Mouse (Mus musculus): ENCODE measurements at regions not wholly inside any gene's neighbourhood (a gene's known extent, or its start where the extent isn't known, plus 50 kb on each side); places are given as distances from the start of the nearest gene placed in this dataset.

DNA sequence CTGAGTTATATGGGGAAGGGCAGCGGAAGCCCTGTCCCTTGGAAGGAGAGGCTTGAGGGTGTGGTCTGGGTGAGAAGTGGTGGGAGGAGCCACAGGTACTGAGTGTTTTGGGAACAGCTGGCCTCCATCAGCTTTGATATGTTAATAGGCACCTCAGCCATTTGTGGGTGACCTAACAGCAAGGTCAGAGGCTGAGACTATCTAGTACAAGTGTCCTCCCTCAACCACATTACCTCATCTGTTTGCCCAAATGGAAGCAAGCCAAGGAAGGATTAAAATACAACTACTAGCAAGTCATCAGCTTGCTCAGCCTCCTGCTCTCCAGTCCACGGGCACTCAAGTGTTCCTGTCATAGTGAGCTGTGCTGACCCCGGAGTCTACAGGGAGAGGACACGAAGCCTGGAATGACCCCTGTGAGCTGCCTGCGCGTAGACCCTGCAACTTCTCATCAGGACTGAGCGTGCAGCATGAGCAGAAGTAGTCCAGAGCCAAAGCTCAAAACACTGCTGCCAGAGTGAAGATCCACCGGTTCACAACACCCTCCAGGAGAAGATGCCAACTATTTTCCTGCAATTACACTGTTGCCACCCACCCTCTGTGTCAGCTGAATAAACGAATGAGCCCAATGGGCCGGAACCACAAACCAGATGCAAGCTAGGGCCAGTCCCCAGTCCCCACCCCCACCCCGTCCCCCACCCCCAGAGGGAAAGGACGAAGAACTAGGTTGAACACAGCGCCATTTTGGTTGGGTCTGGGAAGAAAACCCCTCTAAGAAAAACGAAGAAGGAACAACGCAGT lies 239.6 kb downstream of the Qk start:
- no peak for DNase-seq (ENCODE audit: low spot score)

DNA sequence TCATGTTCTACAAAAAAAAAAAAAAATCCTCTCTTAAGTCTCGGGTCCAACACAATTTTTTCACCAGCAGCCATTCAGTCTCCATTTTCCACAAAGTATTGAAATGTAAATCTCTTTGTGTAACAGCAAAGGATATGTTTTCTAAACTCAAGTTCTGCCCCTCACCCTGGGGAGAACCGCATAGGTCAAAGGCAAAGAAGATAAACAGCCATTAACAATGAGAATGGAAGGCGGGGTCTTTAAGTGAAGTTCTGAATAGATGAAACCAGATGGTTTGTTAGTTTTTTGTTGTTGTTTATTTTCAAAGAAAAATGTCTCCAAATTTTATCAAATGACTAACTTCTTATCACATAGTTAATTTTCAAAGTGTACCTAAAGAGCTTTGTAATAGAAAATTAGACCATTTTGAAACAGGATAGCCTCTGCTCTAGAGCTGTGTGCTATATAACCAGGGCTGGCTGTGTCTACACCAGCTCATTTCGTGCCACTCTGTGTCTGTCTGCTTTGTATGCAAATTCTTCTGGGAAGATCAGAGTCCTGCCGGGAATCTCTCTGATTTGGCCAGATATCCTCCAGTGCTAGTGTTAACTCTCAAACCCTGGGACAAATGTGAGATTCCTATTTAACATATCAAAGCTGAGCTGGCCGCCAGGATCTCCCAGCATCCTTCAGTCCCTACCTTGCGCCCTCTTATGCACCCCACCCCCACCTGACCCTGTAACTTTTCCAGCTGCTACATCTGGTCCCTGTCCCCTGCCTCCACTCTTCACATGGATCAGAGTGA lies 240.9 kb downstream of the Qk start:
- DNase-seq (ENCODE audit: low spot score): no peak

DNA sequence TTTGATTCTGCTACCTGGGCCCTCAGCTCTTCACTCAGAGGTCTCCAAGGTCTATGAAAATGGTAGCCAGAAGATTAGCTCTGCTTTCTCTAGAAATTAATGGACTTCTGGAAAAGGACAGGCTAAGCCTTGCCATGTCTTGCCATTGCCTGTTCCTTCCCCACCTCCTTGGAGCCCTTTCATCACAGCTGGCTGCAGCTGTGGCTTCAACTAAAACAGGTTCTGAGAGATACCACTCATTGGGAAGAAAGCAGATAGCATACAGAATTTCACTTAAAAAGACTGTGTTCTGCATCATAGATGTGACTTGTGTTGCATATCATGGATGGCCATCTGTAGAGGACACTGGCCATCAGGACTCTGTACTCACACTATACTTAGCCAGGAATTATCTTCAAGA lies 246.4 kb downstream of the Qk start:
- DNase-seq (ENCODE audit: low spot score): no peak

DNA sequence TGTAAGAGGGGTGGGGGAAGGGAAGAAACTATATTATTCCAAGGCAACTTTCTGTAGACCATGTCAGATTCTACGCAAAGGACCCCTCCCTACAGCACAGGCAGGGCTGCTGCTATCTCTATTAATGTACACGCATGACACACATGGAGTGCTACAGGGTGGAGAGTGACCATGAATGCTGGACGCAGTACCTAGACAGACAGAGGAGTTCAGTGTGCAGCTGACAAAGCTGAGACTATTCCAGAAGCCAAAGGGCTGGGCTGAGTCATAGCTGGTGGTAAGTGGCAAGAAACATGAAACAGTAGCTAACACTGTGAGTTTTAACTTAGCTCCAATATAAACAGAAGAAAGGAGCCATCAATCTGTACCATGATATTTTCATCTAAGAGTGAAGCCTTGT lies 250.4 kb downstream of the Qk start:
- DNase-seq (ENCODE audit: low spot score): no peak

DNA sequence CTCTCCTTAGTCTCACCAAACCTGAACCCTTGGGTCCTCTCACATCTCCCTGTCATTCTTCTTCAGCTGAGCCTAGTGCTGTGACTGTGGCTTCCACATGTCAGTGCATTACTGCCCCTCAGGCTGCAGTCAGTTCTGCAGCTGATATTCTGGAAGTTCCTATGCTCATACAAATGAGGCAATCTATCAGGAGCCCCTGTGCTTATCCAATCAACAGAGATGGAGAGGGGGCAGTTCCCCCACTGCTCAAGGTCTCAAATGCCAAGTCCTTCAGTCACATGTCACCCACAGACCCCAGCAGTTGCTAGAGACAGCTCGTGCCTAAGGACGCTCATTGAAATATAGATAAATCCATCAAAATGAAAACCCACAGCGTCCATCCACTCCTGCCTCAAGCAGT lies 254.5 kb downstream of the Qk start:
- no peak for DNase-seq (ENCODE audit: low spot score)

DNA sequence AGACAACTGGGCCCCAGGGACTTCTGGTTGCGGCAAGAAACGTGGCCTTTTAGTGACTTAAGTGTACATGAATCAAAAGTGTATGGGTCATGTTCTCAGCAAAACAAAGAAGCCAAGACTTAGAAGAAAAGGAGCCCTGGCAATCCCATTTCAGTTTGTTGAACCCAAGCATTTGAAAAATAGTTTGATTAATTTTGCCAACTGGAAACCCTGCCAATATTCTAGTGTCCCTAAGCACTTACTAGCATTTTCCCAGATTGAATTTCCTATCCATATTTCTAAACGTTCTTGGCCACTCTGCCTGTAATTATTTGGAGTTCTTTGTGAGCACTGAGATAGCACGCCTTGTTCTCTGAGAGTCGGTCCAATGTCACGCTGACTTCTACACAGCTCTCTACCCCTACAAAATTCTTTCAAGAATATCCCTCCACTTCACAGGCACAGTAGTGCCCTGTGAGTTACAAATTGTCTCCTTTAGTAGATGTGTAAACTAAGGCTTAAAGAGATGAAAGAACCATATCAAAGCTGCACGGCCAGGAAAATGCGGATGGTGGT lies 257.0 kb downstream of the Qk start:
- DNase-seq (ENCODE audit: low spot score): no peak

DNA sequence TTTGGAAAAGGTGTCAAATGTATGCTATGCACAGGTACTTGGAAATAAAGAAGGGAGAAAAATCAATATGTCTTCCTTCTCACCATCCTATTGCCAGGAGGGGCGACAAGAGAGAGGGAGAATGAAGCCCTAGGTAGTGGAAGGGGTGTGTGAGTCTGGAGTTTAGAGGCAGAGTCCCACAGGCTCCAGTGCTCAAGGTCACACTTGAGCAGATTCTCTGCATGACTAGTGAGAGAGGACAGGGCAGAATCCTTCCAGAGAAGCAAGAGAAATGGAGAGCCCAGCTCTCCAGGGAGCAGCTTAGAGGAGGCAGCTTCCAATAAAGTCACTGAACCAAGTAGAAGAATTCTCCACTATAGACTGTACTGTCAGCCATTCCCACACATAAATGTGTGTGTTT lies 261.9 kb downstream of the Qk start:
- DNase-seq (ENCODE audit: low spot score): no peak

DNA sequence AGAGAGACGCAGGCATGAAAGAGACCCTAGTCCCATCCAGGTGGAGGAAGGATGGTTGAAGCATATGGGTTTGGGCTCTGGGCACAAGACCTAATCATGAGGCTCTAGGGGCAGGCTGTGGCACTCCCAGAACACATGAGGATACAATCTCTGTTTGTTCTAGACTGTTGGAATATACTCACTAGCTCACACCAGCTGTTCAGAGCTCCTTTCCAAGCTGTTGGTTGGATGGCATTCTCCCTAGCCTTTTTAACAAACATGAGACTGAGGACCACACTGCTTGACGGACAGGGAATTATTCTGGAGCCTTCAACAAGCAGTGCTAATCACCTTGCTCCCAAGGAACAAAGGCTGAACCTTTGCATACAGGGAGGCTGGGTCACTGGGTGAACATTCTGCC lies 263.6 kb downstream of the Qk start:
- DNase-seq (ENCODE audit: low spot score): no peak

DNA sequence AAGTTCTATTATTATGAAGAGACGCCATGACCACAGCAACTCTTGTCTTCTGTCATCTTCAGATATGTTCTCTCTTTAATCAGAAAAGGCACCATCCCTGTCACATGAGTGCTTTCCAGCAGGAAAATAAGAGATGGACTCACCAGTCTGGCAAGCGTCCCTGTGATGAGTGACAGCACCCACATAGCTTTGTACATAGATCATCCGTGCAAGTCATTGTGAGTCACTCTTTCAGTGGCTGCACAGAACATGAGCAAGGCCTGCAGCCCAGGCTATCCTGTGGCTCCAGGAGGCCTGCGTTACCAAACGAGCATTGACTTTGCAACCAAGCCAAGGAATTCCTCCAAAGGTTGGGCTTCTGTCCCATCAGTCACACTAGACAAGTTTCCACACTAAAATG lies 265.3 kb downstream of the Qk start:
- no peak for DNase-seq (ENCODE audit: low spot score)

DNA sequence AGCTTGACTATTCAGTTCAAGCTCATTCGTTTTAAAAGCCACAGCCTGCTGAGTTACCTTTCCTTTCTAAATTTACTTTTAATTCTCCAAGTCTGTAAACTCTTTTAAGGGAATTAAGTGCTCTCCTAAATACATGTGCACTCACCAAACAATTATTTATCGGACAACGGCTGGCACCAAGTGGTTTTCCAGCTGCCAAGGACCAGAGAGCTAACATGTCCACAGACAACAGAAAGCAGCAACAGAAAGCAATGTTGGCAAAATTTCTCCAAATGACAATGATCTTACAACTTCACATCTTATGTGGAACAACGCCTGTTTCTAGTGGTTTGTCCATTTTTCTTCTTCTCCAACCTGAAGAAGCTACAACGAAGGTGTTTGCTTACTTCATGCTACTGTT lies 275.3 kb downstream of the Qk start:
- DNase-seq (ENCODE audit: low spot score): no peak

DNA sequence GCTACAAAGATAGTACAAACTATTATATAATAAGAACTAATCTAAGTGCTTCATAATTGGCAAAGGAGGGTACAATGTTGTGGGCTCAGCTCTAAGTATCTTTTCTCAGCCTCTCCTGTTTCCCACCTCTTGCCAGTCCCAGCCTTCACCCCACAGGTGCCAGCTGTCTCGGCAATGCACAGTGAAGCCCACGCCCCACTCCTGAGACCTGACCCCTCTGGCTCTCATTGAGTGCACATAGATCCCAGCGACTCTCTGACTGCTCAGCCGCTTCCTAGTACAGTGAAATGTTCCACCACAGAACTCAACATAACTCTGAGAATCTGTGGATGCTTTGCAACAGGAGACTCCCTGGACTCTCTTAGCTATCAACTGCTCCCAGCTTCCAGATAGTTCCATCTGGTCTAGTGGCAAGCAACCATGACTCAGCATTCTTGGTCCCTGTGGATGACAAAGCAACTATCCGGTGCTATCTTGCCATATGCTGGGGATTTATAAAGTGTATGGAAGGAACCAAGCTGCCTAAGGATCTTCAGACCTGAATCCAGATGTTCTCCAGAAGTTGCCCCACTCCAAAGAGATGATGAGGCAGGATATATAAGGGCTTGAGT lies 277.5 kb downstream of the Qk start:
- DNase-seq (ENCODE audit: low spot score): no peak

DNA sequence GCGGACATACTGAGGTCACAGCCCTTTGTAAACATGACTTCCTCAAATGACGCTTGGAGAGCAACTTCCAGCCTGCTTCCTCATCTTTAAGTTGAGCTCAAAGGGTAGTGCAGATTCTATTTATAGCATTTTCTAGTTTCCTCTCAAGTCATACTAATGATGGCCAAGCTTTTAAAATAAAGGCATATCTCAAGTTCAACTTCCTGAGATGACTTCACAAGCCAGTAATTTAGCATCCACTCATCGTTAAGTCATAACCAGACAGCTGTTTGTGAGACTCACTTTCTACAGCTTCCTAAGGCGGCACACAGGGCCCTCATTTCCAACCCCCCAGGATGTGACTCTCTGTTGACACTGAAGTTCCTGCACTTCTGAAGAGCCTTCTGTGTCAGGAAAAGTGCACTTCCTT lies 278.7 kb downstream of the Qk start:
- DNase-seq (ENCODE audit: low spot score): no peak

DNA sequence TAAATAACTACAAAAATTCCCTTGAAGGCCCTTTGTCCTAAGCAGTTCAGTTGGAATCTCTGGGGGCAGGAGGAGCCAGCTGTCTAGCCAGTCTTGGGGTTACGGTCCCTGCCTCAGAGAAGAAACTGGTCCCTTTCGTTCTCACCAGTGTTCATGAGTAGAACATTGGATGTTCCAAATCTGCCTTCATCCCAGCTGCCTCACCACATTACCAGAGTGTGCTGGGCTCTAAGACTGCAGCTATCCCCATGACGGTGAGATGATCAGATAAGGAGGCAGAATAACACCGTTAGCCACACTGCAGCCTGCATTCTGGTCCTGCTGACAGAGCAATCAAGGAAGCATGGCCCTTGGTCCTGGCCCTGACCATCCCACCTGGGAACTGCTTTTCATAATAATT lies 279.3 kb downstream of the Qk start:
- DNase-seq (ENCODE audit: low spot score): no peak

DNA sequence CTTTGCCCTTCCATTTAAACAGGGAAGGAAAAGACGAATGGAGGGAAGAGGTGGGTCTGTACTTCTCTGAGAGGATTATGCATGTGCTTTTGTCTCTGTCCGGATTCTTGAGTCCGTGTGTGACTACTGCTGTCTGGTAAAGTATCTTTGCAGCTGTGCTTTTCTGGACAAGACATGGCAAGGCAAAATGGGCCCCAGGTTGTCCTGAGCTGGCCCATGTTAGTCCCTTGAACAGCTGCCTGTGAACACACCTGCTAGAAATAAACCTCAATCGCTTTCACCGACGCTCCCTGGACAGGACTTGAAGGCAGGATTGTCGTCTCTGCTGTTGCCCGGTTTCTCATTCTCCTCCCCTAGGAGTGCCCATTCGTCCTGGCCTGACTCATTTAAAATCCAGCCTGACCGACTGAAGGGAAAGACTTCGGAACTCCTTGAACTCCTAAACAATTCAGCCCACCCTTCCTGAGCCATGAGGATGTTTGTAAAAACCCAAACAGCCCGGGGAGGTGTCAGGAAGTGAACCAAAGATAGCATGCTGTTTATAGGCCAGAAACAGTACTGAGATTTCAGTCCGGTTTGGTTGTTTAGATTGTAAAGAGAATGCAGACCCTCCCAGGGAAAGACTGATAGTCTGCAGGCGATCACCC lies 281.7 kb downstream of the Qk start:
- no peak for DNase-seq (ENCODE audit: low spot score)

DNA sequence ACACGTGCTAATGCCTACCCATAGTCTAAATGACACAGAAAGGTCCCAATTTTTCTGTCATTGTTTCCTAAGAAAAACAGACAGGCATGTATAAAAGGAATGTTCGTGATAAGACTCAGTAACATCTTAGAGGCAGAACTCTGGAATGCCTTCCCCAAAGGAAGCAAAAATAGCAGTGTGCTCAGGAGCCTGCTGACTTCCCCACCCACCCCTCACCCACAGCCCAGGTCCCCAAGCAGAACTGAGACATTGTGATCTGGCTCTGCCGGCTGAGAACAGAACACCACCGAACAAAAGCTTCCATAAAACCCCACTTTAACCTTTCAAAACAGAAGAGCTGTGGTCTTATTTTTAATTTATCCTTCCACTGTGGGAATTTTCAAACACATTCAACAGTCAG lies 286.1 kb downstream of the Qk start:
- no peak for DNase-seq (ENCODE audit: low spot score)

DNA sequence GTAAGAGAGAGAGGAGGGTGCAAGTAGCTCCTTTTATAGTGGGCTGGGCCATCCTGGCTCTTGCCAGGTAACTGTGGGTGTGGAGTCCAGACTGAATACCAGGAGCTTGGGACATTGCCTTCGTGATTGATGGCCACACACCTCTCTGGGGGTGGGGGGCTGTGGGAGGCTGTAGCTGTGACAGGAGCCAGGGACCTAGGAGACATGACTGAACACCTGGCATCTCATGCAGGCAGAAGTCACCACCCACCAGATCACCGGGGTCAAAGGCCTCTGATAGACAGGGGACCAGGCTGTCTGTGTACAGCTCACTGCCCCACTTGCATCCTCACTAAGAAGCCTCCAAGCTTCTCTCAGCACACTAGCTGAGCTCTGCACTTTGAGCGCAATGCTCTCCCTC lies 288.6 kb downstream of the Qk start:
- DNase-seq (ENCODE audit: low spot score): no peak

DNA sequence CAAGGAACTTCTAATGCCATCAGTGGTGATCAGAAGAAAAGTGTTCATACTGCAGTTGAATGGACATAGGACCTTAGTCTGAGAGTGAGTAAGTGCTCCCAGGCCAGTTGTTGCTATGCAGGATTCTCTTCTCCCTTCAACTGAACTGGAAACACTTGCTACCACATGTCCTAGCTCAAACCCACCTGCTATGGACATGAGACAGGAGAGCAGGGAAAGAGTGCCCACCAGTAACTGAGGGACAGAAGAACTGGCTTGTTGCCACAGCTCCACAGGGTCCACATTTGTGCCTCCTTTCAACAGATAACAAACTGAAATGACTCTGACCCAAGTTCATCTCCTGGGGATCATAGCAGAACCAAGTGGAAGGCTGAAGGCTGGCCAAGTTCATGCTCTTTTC lies 292.9 kb downstream of the Qk start:
- DNase-seq (ENCODE audit: low spot score): no peak

DNA sequence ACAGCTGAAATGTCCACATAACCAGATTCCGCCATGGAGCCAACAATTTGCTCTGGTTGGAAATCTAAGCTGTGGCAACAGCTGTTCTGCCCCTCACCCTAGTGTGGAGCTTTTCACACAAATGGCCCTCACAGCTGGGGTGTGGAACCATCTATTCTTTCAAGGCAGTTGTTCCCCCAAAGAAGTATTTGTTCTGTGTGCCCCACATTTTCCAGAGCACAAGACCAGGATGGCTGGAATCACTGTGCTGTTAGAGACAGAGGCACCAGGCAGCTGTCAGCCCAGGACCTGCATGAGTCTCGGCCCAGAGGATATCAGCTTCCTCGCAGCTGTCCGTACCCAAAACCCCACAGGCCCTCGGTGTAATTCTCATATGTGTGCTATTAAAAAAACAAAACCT lies 294.4 kb downstream of the Qk start:
- no peak for DNase-seq (ENCODE audit: low spot score)

DNA sequence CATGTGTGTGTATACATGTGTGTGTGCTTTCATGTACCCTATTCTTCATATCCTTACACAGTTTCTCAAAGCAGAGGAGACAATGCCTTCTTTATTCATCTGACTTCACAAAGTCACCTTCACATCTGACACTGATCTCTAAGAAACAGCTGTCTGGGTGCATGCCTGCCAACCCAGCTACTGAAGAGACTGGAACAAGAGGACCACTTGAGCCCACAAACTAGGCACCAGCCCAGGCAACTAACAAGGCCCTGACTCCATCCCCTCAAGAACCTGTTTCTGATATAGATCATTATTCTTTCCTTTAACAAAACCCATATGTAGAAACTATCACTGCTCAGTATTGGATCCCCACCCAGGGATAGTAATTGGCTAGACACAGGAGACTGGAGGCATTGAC lies 295.3 kb downstream of the Qk start:
- no peak for DNase-seq (ENCODE audit: low spot score)

DNA sequence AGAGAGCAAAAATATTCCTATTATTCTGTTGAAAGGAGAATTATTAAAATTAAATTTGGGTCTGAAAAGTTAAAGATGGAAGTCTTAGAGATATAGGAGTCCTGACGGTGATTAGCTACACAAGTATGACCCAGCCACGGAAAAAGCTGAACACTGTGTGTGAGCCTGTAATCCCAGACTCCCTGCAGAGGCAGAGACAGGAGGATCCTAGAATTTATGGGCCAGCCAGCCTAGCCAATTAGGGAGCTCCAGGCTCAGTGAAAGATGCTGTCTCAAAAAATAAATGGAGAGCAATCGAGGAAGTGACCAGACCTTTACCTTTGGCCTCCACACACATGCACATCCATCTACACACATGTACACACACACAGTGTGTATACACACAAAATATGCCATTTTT lies 307.5 kb downstream of the Qk start:
- DNase-seq (ENCODE audit: low spot score): no peak

DNA sequence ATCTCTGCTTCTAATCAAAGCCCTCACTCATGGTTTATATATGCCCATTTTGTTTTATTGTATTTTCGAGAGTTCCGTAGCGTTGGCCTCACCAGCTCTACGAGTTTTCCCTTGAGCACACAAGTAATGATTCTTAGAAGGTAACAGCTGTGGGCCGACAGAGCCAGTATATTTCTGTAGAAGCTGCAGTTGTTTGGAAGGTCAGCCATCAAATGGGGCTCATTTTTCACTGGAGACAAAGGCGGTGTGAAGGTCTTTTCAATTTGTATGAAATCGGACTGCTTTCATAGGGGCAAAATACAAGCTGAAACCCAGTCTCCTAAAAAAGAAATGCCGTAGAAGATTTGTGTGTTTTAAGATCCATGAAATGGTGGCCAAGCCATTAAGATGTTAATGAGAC lies 307.9 kb downstream of the Qk start:
- no peak for DNase-seq (ENCODE audit: low spot score)

DNA sequence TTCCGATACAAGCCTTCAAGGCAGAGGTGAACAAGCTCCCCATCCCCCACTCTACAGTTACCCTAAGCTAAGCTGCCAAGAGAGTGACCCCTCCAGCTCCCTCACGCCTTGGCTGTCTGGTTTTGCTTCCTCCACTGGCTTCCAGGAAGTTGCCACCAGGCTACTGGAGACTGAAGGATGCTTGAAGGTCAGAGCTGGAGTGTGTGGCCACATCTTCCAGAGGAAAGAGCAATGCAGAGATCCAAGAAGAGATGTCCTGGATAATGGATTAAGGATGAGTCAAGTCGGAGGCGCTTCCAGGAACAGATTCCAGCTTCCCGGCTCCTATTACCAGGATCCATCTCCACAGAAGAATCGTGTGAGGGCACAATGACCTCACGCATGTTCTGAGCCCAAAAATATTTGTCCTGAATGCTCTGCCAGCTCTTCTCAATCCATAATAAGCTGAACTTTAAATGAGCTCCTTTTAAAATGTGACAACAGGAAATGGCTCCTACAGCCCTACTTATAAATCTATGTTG lies 318.5 kb downstream of the Qk start:
- DNase-seq (ENCODE audit: low spot score): no peak

Data from spleen, adult 12 weeks (tissue).